Mouse (Mus musculus) kidney, adult 18-20 months (tissue): Measurements from ENCODE around the gene Tns1.
"Not testable (repeated sequence)": the region's sequence is repeated elsewhere in the genome, so short reads cannot be mapped to it uniquely, and the experiment has no call there.

Source experiments
- DNase-seq: peaks from one replicate; pipeline ENCODE4 v3.0.0; 2021

Gene Tns1

DNA sequence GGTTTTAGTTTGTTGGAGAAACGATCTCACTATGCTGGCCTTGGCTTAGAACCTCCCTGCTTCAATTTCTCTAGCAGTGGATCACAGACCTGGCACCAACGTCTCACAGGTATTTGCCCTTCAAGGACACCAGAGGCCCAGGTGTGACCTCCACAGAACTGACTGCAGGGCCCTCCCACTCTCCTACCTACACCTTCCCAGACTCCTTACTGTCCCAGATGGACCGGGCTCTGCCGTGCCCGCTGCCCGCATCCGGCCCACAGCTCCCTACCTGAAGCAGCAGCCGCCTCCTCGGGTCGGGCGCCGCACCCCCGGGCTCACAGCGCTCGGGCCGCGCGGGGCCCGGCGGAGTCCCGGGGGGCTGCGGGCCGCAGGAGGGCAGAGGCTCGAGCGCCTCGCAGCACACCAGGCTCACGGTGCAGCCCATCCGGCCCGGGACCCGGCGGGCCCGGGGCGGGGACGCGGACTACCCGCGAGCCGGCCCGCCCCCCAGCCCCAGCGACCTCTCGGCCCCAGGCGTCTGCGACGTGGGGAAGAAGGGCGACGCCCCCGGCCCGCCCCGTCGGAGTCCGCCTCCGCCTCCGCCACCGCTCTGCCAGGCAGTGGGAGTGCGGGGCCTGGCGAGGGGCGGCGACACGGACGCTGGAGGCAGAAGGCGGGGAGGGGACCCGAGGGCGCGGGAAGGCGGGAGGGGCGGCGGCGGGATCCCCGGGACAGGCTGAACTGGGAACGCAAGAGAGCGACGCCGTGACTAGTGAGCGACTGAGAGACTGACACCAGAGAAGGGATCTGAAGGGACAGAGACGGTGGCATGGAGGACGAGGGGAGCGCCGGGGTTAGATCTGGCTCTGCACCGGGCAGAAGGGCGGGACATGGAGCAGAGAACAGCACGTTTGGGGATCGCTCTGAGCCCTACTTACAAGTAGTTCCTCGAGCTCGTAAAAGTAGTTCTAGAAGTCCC is at the start of gene Tns1:
Gene Tns1 (minus strand): TSS at position 429 of the 961 bp plus-strand sequence.
- peak; percentile 79 for DNase-seq

DNA sequence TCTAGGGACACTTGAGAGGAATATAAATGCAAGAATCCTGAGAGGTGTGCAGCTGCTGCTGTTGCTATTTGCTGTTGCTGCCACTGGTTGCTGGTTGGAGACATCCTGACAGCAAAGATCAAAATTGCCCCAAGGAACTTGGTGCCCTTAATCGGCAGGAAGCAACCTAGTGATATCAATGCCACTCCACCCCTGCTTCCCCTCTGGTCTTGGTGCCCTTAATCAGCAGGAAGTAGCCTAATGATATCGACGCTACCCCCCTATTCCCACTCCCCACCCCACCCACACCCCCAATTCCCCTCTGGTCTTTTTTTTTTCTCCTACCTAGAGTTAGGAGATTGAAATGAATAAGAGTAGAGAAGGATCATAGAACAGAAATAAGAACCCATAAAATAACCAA is 48.5 kb upstream of the Tns1 start:
- no peak for DNase-seq

DNA sequence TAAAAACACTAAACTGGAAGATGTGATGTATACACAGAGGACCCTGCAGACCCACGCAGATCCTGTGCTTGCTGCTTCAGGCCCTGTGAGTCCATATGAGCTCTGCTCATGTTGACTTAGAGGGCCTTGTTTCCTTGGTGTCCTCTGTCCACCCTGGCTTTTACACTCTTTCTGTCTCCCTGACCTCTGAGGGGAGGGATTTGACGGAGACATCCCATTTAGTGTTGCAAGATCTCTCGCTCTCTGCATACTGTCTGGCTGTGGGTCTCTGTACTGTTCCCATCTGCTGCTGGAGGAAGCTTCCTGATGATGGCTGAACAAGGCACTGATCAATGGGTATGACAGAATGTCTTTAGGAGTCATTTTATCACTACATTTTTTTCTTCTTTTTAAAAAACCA is 45.5 kb upstream of the Tns1 start:
- no peak for DNase-seq

DNA sequence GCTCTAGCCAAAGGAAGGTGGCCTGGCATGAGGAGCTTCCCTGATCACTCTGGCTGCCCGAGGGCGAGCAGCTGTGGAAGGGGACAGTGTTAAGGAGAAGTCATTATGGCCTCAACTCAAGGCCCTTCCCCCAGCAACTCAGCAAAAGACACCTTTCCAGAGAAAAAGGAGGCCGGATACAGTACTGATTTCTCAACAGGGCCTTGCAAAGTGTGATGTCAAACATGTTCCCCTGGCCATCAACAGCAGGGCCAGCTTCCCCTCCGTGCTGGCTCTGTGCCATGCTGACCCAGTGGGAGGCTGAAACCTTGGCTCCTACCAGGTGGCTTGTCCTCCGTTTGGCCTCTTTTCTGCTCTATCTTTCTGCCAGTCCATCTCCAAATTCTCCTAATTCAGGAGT is 42.9 kb upstream of the Tns1 start:
- DNase-seq, result no peak

DNA sequence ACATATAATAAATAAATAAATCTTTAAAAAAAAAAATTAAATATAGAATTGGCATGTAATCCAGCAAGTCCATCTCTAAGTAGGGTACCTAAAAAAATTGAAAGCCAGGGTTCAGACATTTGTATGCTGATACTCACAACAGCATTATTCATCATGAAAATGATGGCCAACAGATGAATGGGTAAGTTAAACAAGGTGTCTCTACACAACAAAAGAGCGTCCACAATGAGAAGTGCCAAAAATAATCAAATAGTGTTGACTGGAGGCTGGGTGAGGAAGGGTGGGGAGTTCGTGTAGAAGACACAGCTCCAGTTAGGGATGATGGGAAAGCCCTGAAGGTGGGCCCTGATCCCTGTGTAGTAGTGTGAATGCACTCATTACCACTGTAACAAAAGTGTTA is 35.8 kb upstream of the Tns1 start:
- no peak for DNase-seq

DNA sequence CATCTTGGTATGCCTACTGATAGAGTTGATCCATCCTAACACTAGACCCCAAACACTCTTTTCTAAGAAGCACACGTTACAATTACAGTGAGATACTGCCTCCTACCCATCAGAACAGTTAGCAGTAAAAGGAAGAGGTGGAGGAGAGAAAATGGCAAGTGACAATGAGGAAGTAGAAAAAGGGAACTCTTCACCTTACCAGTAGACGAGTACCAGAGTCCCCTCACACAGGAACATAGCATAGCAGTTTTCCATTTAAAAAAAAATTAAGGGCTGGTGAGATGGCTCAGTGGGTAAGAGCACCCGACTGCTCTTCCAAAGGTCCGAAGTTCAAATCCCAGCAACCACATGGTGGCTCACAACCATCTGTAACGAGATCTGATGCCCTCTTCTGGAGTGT is 35.4 kb upstream of the Tns1 start:
- DNase-seq, result not testable (repeated sequence)

DNA sequence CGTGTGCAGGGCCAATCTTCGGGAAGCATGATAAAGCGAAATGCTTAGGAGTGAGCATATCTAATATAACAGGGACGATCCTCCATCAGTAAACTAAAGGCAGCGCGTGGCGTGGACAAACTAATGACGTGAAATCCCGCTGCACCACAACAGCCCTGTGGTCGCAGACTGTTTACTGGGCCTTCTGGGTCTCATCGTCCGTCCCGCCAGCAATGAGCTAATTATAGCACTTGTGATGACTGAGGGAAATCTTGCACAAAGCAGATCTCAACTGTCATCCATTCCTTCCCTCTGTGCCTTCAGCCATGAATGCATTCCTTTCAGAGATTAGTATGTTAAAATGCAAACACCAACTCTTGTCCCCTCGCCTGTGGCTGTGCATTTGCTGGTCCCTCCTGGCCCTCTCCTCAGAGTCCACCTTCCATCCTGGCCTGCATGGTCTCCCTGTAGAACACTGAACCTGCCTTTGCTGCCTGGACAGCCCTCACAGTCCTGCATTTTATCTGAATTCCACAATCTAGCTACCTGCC is 32.2 kb upstream of the Tns1 start:
- DNase-seq, result no peak

DNA sequence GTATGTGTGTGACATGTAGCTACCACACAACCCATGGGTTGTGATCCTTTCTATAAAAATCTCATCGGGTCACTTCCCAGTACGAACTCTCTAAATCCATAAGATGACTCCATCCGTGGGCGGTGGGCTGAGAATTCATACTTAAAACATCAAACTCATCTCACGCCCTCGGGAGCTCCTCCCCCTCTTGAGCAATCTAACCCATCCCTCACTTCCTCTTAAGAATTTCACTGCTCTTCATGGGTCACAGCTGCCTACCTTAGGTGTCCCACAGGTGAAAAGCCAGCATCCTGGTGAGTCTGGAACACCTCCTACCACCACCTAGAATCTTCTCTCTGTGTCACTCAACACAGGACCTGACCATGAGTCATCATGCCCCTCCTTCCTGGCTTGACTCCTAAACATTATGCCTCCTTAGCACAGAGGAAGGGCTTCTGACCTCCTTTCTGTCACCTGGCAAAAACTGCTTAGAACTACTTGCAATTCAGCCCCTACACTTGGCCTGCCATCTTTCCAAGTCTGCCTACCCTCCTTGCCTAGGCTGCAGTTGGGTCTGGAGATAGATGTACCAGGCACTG is 31.3 kb upstream of the Tns1 start:
- DNase-seq, result no peak

DNA sequence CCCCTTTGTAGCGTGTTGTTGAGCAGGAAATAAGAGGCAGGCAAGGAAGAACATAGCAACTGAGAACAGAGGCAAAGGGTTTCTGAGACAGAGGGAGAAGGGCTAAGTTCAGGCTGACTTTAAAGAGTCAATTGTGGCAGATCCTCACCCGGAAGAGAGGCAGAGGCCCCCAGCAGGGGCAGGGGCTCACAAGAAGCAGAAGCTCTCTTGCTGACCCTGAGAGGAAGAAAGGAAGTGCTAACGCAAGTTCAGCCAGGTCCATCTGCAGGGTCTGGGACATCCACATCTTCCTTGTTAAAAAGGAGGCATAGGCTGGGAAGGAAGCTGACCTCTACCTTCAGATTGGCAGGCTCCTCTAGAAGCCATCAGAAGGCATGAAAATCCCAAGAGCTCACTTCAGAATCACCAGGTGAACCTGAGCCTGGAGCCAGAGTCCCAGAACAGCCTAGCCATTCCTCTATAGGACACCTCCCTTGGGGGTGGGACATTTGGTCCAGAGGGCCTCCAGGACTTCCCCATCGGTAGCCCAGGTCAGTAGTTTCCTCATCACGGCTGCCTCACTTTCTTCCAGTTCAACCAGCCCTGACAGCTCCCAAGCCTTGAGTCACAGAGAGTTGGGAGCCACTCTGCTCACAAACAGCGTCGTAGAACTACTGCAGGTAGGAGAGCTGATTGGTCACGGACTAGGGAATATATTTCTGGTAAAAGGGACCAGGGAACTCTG is 29.4 kb upstream of the Tns1 start, which contains the start of gene Cxcr2:
Gene Cxcr2 (plus strand): TSS at position 529 of the 724 bp plus-strand sequence.
- DNase-seq, result no peak

DNA sequence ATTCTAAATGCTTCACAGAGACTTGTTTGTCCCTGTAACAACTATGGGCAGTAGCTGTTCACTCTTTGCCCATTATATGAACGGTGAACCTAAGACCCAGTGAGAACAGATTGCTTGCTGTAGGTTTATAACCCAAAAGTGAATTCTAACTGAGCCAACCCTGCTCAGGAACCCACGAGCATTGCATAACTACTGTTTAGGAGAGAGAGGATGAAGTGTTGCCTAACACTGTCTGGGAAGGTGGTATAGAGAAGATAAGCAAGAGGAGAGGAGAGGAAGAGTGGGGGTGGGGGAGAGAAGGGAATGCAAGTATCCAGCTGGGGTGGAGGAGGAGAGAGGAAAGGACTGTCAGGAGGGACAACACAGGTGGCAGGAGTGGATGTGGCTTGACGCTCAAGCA is 26.8 kb upstream of the Tns1 start:
- no peak for DNase-seq

DNA sequence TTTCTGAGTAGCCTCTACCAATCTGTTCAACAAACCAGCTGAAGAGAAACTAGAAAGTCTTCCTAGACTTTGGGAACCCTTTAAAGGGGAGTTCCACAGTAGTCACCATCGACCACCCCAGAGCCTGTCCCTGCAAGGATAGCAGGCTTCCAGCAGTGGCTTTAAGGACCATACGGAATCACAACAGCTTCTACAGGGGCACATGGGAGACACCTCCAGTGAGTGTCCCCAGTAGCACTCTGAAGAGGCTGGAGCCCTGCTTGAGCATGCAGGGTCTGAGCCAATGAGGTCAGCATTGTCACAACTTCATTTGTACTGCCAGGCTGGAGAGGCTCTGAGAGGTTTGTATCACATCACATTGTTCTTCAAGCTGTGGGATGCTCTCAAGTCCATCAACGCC is 25.9 kb upstream of the Tns1 start:
- no peak for DNase-seq

DNA sequence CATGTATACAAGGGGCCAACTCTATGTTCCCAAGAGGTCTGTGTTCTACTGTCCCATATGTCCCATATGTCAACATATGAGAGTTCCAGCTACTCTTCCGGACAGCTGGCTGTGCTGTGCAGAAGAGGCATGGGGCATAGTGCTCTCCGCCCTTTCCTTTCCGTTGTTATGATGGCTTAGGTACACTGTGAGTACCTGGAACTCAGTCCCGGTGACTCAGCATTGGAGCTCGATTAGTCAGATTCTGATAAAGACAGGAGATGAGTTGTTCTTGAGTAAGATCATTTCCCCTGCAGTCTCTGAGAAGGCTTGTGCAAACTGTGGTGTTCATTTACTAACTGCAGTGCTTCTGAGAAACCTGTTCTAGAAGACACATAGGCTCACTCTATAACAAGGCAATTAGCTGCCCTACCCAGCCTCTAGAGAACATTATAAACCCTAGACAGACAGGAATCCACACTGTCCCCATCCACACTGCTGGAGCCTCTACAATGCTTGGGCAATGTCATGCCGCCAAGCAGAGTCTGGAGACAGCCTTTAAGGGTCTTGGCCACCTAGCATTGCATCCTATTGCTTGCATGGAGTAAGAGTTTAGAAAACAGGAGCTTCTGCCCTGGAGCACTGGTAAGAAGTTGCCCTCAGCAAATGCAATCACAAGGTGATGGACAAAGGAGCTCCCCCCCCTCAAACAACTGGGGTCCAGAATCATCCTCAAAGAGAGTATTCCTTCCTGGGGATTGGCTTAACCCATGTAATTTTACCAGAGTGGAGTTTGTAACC is 25.0 kb upstream of the Tns1 start:
- no peak for DNase-seq

DNA sequence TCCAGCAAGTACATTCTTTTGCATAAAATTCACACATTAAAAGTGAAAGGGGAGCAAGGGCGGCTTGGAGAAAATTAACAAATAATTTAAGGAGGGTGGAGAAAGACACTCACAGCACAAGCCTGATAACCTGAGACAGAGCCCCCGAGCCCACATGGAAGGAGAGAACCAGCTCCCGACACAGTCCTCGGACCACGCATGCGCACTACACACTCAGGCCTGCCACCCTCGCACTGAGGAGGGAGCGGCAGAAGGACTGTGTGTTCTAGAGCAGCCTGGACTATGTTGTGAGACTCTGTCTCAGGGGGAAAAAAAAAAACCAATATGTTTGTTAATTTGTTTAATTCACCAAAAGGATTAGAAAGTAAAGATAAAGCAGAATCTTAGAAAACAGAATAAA is 17.5 kb upstream of the Tns1 start:
- no peak for DNase-seq

DNA sequence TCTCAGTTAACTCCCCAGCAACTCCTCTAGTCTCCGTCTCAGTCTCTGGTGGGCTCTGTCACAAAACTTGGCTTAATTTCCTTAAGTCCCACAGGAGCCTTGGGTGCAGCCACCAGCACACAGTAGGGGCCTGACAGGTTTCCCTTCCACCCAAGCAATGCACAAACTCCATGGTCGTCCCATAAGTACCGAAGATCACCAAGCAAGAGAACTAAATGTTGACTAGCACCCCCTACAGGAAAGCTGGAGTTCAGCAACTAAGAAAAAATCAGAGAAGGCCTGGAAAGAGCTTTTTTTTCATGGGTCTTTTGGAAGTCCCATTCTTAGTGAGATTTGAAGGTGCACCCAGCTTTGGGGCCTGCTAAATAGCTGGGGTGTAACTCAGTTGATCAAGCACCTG is 15.2 kb upstream of the Tns1 start:
- no peak for DNase-seq

DNA sequence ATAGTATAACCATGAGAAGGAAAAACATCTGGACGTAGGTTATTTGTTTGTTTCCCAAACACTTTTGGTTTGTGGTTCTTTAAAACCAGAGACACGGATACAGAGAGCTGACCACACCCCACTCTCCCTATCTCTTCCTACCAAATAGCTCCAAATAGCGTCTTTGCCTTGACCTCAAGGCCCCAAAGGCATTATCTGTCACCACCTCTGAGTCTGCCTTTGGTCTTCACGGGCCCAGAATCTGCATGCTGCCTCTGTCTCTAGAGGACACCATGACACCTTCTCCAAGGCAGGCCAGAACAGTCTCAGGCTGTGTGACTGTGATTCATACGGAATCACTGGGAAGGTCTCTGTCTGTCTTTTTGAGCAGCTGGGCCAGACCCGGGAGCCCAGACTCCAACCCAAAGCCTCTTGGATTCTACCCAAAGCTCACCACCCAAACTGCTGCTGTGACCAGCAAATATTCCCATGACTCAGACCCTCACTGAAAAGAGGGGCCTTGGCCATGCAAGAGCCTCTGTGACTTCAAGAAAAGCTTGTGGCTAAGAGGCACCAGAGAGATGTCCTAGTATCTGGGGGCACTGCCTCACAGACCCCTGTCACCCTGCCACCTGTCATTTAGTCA is 11.2 kb upstream of the Tns1 start:
- no peak for DNase-seq

DNA sequence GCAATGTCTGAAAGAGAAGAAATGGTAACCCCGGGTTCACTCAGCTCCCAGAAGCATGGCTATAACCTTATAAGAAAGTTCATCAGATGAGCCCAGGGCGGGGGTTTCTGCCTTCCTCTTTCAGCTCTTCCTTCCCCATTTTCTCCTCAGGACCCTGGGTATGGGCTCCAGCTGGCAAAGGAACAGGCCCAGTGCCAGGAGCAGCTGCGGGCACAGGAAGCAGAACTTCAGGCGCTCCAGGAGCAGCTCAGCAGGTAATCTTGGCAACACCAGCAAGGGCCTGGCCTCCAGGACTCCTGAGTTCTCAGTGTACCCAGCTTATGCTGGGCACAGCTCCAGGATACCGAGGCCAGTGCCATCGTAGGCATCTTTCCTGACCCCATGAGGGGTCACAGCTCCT is 9.7 kb upstream of the Tns1 start:
- no peak for DNase-seq

DNA sequence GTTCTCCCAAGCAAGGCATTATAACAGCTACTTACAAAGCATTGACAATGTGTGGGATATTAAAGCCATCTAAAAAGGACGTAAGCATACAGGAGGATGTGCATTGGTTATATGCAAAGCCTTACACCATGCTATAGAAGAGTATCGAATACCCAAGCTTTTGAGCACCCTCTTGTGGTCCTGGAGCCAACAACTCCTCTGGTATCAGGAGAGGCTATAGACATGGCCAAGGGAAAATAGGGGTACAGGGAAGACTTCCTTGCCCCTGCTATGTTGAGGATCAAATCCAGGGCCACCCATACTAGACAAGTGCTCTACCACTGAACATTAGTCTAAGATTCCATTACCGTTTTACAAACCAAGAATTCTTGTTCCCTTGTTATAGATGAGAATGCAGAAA is 7.8 kb upstream of the Tns1 start:
- DNase-seq, result no peak

DNA sequence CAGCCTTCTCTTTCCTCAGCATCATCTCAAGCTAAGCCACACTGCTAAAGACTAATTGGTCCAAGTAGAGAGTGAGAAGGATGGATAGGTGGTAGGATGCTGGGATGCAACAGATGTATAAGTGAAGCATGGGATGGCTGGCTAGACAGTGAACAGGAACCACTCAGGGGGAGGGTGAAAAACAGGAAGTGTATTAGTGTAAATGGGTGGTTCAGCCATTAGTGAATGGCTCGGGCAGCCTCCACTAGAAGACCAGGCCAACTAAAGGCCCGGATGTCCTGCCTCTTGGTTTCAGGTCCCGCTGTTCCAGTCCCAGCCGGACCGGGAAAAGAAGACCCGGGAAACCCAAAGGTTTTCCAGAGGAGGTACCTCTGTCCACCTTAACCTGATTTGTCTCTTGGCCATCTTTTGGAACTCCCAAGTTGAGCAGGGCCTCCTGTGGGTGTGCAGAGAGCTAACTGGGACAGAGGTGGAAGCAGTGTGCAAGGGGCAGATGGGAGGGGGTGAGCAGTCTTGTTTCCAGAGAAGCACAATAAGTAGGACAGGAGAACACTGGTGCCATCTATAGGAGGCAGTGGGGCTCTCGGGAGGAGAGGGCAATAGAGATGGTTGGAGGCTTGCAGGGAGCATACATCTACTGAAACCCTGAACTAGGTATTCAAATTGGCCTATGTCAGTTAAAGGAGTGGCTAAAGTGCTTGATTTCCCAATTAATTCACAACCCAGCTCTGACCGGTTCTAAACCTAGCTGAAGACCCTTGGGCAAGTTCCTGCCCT is 6.8 kb upstream of the Tns1 start:
- DNase-seq, result no peak

DNA sequence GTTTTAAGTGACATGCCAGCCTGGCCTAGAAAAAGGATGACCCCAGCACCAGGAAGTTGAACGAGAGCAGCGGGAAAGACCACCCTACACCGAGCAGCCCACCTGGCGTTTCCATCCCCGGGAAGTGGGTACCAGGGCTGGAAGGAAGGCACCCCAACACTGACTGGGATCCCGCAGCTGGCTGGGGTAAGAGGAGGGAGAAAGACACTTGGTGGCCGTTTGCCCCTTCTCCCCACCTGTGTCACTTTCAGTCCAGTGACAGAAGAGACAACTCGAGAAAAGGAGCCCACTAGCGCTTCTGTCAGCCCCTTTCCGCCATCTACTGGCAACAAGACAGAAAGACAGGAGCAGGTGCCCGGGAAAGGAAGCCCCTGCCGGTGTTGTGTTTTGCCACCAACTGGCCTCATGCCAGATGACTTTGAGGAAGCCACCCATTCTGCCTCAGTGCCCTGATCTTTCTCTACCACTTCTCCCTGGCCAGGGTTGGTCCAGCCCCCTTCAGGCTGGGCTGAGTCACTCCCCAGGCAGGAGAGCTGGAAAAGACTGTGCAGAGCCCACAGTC is 823 bp upstream of the Tns1 start, which contains the start of gene Rufy4:
Gene Rufy4 (plus strand): TSS at position 551 of the 562 bp plus-strand sequence.
- peak; percentile 79 for DNase-seq

DNA sequence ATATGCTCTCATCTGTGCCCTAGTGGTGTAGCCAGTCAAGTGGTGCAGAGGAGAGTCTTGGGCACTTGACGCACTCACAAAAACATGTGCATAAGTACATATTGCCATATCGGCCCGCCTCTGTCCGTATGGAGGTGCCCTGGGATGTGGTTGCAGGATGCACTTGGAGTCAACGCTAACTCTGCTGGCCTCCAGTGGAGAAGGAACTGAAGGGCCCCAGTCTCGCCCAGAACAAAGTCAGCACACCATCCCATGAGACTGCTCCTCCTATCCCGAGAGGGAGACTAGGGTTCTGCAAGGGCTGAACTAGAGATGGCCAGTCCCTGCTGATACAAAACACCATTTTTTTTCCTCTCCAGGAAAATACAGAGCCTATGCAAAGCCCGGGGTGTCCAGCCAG is 1.0 kb downstream of the Tns1 start:
- no peak for DNase-seq
